Mouse (Mus musculus) Muller cell, postnatal 12 days (primary cell): ENCODE measurements around the gene Gm17617.
A peak's percentile ranks its signal among the peaks of the same experiment; 100 is the strongest.
"Not testable (repeated sequence)": the region's sequence is repeated elsewhere in the genome, so short reads cannot be mapped to it uniquely, and the experiment has no call there.

Experiments
- DNase-seq: peaks from one replicate; pipeline ENCODE4 v3.0.0-alpha.2; 2015; ENCODE audit errors: inconsistent ontology term

Gene Gm17617

GRCm38 (mm10) chr13:55124903-55125302 is 8.4 kb downstream of the Gm17617 start:
- DNase-seq: no peak

GRCm38 (mm10) chr13:55114375-55114774 is 19.0 kb downstream of the Gm17617 start:
- no peak for DNase-seq

GRCm38 (mm10) chr13:55107694-55108093 is 25.7 kb downstream of the Gm17617 start:
- peak; percentile 25 for DNase-seq

GRCm38 (mm10) chr13:55107116-55107515 is 26.2 kb downstream of the Gm17617 start:
- no peak for DNase-seq

- DNase-seq: peak; percentile 16
Observed at GRCm38 (mm10) chr13:55105953-55106691, 27.2 kb downstream of the Gm17617 start.

- peak; percentile 97 for DNase-seq
Observed at GRCm38 (mm10) chr13:55105045-55105952, 28.0 kb downstream of the Gm17617 start, which contains the start of gene Zfp346. TSS of gene Zfp346 (plus strand) at chr13:55105311.

GRCm38 (mm10) chr13:55103351-55103750 is 30.0 kb downstream of the Gm17617 start:
- no peak for DNase-seq

- DNase-seq: no peak
Observed at GRCm38 (mm10) chr13:55102366-55102765, 31.0 kb downstream of the Gm17617 start.

- no peak for DNase-seq
Observed at GRCm38 (mm10) chr13:55101627-55102026, 31.7 kb downstream of the Gm17617 start.

GRCm38 (mm10) chr13:55099726-55100478 is 33.4 kb downstream of the Gm17617 start, which contains the start of gene Uimc1:
TSS of gene Uimc1 (minus strand) at chr13:55100300.
- DNase-seq: peak; percentile 93

- no peak for DNase-seq
Observed at GRCm38 (mm10) chr13:55099066-55099725, 34.2 kb downstream of the Gm17617 start.

GRCm38 (mm10) chr13:55097841-55098240 is 35.5 kb downstream of the Gm17617 start:
- DNase-seq: not testable (repeated sequence)

GRCm38 (mm10) chr13:55092588-55092987 is 40.8 kb downstream of the Gm17617 start:
- DNase-seq: no peak
